Mouse (Mus musculus) erythroid progenitor cell, adult 5-6 weeks (primary cell): ENCODE data around the gene Bzw1. TPM values are rescaled to one million over a fixed set of nuclear protein-coding genes. Genes with fewer than 3 reads are reported as not detected.
"Not testable (repeated sequence)": the region's sequence is repeated elsewhere in the genome, so short reads cannot be mapped to it uniquely, and the experiment has no call there.

Source experiments
- ATAC-seq: replicated peaks from 2 replicates; pipeline ENCODE4 v1.8.0; 2016; ENCODE audit warnings: moderate number of reproducible peaks, mild to moderate bottlenecking, moderate TSS enrichment, inconsistent platforms; ENCODE audit not compliant: poor library complexity, low FRiP score, severe bottlenecking
- total RNA-seq, 2 experiments: library from RNA; stranded (forward) in 1 of 2; stranded (reverse) in 1 of 2; fragments of 150-400 nt in 1 of 2; fragments of 186-747, 209-891 nt in 1 of 2; gene quantifications; 2 replicates each; pipeline versions ENCODE4 v1.2.3 to v1.2.4; 2015 to 2017; ENCODE audit warnings: low replicate concordance in 2 of 2

Gene Bzw1
- 49.4 and 63.3 TPM in 2 replicates for total RNA-seq (2015; ENCODE audit: low replicate concordance)
- total RNA-seq (2017; ENCODE audit: low replicate concordance): 26.5 and 36.8 TPM in 2 replicates

DNA sequence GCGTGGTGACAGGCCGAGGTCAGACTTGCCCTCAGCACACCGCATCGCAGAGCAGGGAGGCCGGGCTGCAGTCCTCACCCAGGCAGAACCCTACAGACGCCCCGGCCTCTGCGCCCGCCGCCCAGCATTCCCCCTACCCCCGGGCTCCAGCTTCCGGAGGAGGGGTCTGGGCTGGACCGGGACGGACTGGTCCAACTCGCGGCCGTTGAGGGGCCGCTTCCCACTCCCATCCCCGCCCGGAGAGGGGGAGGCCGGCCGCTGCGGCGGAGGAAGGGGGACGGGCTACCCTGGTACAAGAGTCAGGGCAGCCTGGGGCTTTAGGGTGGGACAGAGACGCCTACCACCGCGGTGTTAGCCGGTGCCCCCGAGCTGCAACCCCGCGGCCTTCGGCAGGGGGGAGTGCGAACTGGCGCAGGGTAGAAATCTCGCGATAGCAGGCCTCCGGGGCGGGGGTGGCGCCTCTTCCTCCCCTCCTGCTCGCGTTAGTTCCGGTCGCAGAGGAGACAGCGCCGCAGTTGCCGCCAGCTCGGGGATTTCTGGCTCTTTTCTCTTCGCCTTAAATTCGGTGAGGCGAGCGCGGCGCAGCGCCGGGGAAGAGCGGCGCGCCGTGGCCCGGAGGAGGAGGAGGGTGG lies at the start of gene Bzw1:
Gene Bzw1 (plus strand): TSS at position 247 of the 632 bp plus-strand sequence.
- peak; percentile 92 for ATAC-seq

DNA sequence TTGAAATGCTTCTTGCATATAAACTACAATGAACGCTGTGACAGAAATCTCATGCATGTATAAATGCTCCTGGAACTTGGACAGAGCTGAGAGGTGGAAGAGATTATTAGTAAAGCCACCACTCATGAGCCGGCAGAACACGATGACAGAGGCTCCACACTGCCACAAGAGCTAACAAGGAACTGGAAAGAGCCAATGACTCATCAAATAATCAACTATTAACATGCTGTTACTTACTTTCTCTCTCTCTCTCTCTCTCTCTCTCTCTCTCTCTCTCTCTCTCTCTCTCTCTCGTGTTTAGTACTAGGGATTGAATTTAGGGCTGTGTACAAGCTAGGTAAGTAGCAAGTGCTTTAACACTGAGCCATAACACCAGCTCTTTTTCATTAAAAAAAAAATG lies 48.8 kb upstream of the Bzw1 start:
- ATAC-seq: no peak

DNA sequence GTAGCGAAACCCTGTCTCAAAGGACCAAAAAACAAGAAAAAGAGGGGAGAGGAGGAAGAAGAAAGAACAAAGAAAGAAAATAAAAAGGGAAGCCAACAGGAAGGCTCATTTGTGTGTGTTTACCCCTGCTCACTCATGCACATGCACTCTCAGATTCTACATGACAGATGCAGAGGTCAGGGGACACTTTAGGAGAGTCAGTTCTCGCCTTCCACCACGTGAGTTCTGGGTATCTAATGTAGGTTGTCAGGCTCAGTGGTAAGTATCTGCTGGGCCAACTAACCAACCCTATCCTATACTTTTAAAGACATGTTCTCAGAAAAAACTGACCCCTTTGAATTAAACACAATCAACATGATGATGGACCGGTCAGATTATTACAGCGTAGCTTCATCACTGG lies 48.1 kb upstream of the Bzw1 start:
- no peak for ATAC-seq

DNA sequence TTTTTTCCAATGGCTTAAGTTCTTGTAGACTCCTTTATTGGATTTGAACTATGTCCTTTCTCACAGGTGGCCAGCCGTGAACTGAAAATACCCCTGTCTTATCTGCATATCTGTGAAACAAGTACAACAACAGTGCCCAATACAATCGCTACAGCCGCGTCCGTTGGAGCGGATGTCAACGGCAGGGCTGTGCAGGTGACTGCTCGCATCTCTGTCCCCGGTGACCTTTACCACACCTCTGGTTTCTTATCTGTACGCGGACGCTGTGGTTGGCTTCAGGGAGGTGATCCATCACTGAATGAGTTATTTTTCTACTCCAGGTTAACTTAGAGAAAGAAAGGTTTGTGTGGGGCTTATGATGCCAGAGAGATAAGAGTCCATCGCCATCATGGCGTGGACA lies 46.5 kb upstream of the Bzw1 start:
- no peak for ATAC-seq

DNA sequence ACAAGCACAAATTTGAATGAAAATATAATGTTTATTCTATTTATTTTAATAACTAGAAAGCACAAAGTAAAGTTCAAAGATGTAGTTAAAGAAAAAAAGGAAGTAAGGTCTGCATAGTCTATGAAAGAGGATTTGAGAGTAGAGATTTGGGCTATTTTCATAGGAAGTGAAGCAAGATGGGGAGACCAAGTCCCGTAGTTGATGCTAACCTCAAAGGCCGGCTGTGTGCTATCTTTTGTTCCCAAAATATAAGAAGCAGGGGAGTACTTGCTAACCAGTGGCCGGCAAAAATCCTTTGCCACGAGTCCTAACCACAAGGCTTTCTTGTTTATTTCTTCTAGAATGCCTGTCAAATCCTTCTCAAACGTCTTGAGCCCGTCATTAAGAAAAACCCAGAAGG lies 44.0 kb upstream of the Bzw1 start:
- no peak for ATAC-seq

DNA sequence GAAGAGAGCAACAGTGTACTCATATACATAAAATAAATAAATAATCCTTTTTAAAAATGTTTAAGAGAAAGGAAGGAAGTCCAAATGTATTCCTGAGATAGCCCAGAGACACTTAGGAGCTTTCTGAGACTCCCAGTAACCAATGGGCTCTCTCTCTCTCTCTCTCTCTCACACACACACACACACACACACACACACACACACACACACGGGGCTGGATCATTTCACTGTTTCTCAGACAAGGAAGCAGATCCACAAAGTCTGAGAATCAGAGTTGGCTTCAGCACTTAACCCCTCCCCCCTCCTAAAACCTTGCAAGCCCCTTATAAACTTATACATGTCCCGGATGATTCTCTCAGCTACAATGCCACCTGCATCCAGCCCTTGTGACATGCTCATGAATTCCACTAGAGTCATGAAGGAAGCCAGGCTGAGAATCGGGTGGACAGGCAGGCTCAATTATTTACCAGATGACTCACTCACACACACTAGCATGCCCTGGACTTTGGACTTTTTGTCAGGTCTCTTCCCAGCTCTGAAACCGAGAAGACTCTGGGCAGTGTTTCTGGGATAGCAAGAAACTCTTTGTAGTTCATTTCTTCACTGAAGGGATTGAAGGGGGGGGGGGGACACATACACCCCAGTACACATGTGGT lies 39.3 kb upstream of the Bzw1 start:
- ATAC-seq: no peak

DNA sequence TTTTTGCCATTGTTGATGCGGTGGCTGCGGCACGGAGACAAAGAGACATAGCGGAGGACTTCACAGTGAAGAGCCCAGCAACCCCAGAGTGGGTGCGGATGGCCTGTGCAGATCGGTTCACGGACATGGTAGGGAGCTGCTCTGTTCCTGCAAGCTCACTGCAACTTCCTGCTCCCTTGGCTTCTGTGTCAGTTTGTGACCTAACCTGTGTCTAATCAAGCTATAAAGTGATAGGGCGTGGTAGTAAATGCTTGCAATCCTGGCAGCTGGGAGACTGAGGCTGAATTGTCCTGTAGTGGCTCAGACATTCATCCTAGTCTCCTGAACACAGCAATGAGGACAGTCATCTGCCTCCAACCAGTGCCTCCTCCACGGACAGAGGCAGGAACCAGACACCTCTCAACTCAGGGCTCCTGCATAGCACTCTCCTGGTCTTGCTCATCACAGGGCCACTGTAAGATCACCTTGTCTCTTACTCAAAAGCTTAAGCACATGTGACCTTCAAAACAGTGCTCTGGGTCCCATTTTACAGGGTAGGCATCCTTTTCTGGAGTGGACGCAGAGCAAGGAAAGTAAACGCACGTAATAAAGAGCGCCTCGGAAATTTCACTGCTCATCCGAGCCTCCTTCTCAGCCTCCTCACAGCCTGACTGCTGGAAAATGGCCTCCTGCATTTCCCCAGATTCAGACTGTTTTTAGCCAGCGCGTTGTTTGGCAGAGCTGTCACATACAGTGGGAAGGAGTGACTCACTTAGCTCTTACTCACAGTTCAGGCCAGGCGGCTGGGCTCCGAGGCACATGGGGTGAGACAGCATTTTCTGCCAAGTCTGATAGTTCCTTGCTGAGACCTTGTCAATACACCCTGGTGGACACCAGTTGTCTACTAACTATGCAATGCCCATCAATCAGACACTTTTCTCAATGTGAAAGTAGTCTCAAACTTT lies 33.5 kb upstream of the Bzw1 start:
- no peak for ATAC-seq

DNA sequence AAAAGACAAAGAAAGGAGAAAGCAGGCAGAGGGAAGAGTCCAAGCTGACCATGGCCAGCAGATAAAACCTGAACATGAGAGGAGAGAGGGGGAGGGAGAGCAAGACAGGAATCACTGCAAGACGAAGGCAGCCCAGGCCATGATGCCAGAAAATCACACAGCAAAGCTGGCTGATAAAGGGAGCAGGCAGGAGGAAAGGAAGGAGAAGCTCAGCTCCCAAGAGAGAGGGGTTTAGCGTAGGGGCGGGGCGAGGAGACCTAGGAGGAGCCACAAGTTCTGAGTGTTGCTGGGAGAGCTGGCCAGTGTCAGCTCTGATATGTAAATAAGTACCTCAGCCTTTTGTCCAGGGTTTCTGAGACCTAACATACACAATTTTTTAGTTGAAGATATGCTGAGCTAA lies 30.4 kb upstream of the Bzw1 start:
- ATAC-seq: no peak

DNA sequence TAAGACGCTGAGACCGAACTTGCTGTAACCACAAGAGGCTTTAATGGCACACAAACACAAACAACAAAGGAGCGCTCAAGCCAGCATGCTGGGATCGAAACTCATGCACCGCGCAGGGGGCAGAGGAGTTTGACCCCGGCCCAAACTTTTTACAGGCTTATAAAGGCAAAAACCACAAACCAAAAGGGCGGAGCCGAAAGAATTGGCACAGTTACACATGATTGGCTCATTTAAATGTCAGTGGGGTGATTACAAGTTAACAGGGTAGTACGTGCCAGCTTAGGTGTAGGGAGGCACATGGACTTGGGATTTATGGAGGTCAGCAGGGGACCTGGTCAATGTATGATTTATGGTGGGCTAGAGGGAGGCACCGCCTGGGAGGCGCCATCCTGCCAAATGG lies 28.1 kb upstream of the Bzw1 start:
- no peak for ATAC-seq

DNA sequence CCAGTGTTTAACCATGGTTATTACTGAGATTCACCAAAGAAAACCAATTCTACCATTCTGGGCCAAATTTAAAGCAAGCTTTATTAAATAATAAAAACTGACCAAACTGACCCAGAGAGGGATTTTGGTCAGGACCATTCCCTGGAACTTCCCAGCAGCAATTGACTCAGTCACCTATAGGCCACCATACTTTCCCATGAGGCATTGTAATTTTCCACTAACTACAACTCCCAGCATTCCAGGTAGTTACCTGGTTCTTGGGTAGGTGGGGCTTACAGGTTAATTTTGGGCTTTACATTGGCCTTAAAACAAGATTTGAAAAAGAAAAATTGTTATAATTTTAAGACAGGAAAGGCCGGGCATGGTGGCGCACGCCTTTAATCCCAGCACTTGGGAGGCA lies 26.9 kb upstream of the Bzw1 start:
- ATAC-seq: no peak

DNA sequence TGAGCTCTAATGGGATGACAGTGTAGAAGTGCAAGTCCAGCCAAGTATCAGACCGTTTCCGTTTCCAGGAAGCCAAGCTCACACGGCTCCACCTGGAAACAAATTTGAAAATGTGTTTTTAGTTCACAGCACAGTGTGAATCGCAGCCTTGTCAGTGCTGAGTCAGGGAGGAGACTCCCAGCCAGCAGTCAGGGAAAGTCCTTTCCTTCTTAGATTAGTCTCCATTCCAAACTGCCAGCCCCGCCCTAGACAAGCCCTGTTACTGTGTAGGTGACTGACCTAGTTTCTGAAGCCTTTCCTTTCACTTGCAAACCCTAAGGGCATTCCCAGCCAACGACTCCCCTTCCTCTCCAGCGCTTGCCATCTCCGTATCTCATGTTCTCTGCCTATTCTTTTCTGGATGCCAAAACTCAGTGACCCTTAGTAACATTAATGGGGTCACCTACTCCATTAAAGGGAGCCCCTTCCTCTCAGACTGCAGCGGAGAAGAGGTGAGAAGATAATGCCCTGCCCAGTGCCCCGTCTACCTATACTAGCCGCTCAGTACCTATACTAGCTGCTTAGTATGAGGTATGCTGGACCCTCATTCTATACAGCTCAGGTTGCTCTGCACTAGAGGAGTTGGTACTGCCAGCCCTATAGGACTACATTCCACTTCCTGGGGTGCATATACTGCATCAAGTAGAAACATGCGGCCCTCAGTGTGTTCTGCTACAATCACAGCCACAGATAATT lies 25.8 kb upstream of the Bzw1 start:
- ATAC-seq: no peak

DNA sequence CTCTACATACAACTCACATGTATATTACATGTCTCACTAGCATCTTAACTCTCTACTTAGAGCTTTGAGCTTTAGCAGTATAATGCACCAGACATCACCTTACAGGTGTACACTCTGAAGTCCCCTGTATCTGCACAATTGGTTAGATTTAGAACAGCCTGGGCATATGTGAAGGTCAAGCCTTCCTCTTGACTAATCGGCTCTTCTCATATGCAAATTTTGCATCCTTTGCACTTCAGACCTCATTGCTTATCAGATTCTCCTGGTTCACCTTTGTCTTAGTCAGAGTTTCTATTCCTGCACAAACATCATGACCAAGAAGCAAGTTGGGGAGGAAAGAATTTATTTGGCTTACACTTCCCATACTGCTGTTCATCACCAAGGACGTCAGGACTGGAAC lies 23.0 kb upstream of the Bzw1 start:
- no peak for ATAC-seq

DNA sequence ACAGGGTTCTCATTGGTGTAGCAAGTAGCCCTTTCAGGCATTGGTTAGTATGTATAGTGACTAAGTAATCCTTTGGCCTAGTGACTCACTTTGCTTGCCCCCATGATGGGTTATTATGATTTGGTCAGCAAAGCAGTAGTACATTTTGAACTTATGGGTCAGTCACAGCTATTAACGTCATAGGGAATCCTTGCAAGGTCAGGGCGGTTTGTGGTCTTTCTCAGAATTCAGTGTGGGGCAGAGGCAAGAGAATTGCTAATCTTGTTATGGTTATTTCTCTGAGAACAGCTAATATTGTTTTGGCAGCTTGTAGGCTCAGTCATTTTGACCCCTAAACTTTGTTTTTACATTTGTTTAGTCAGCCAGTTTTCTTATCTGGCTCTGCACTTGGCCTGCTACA lies 18.4 kb upstream of the Bzw1 start:
- not testable (repeated sequence) for ATAC-seq

DNA sequence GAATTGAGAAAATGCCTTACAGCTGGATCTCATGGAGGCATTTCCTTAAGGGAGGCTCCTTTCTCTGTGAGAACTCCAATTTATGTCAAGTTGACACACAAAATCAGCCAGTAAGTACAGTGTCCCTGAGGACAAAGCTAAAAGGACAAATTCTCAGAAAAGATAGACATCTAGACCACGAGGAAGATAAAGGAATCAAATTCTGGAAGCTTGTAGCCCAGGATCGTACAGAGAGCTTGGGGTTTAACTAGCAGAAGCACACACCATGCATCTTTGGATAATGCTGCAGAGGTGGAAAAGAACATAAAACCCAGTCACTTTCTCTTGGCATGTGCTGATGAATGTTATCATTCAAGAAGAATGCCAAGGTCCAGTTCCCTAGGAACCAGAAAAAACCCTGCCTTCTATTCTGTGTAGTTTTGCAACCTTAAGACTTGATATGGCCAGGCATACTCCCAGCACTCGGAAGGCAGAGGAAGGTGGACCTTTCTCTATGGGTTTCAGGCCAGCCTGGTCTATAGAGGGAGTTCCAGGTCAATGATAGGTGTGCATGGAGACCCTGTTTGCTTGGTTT lies 17.0 kb upstream of the Bzw1 start:
- ATAC-seq: no peak

DNA sequence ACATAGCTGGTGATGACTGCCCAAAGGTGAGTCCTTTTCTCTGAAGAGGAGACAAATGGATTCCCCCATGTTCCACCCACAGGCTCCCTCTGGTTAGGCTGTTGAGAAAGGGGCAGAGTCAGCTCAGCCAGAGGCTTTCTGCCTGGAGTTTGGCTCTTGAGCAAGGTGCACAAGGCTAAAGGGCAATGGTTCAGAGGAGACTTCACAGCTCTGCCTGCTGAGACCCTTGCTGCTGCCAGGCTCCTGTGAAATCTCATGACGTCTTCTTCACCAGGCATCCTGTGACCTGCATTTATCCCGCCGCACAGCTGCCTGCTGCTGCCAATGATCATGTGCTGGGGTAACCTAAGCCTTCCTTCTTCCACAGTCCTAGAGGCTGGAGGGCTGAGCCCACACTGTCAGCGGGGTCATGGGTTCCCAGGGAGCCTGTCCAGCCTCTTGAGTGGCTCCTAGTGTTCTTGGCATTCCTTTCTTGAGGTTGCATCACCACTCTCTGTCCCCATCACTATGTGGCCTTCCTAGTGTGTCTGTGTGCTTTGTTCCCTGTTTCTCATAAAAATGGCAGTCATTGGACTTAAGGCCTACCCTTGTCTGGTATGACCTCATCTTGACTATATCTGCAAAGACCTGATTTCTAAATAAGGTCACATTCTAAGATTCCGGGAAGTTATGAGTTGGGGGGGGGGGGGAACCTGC lies 10.0 kb upstream of the Bzw1 start:
- no peak for ATAC-seq

DNA sequence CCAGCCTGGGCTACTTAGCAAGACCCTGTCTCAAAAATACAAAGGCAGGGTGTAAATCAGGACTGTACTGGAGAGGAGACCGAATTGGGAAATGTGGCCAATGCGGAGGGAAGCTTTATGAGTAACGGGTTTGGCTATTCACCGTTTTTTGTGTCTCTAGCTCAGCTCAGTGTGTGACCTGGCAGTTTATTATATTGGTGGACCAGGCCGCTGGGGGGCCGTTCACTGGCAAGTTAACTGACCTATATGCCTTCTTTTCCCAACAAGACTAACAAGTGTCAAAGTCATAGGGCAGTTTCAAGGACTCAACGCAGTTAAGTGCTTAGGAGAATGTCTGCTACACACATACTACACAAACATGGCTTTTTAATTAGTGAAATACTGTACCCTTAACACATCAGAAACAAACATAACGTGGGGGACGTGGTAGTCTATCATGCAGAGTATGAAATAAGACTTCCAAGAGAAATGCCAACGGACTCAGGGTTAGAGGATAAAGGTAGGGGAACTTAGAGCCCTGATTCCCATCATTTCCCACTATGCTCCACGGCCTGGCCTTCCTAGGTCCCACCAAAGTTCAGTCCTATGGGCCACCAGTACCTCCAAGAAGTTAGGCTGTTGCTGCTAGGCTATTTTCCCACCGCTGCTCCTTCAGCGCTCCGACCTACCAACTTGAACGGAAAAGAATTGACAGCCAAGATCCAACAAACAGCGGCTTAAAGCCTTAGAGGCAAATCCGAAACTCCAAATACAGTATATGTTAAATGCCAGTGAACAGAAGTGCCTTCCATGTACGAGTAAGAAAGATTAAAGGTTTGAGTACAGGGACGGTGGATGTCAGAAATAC lies 1.1 kb upstream of the Bzw1 start:
- no peak for ATAC-seq

DNA sequence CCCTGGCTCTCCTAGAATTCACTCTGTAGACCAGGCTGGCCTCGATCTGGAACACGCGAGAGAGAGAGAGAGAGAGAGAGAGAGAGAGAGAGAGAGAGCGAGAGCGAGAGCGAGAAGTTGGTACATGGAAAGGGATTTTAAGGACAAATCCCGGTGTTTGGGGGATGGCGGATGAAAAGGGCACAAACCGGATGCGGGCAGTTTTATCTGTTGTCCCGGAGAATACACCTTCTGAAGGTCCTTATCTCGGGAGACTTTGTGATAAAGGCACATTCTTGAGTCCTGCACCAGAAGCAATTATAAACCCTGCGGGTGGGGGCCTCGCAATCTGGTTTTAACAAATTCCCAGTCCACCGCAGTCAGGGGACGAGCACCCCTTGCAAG lies 438 bp upstream of the Bzw1 start:
- no peak for ATAC-seq
